Mouse (Mus musculus) neural tube, postnatal 0 days (tissue): ENCODE measurements around the gene Spry1. TPM values are rescaled to one million over a fixed set of nuclear protein-coding genes. Genes with fewer than 3 reads are reported as not detected.

Experiments
- polyA plus RNA-seq: library from polyadenylated mRNA; unstranded; fragments of >200 nt; fragmentation: Nextera tagmentation; extraction: Ambion mirVana; gene quantifications from 2 replicates; pipeline ENCODE4 v1.2.1, GENCODE M21; 2015

The Spry1 gene
- polyA plus RNA-seq: 6.2 and 10.1 TPM in 2 replicates

DNA sequence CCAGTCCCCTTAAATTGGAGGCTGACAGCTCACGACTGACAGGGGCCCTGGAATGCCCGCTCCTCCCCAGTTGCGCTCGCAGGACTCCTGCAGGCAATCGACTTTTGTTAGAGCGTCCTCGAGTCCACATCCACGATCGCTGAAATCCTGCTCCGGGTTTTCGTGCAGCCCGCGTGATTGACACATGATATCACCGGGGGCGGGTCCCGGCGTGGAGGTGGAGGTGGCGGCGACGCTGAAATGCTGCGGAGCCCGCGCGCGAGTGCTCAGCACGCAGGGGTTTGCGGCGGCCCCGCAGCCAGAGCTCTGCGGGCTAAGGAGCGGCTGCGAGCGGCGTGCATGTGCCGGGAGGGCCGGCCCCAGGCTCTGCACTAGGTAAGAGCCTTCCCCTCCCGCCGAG is at the start of gene Spry1:
TSS of gene Spry1 (plus strand) at position 258 of the 400 bp plus-strand sequence.

Other genes starting within 250 kb of the Spry1 start
- gene Spata5, start 220.1 kb upstream of the Spry1 start, polyA plus RNA-seq: 18.5 and 22.6 TPM in 2 replicates
- gene Nudt6, start 219.7 kb upstream of the Spry1 start, polyA plus RNA-seq: 8.2 and 9.9 TPM in 2 replicates
- 14.5 and 15.3 TPM in 2 replicates for gene Gm5148, start 84.5 kb downstream of the Spry1 start, polyA plus RNA-seq